Mouse (Mus musculus): ENCODE measurements around the gene Samd4.

Gene Samd4

GRCm38 (mm10) chr14:47053101-47053500 lies 170.4 kb downstream of the Samd4 start:
- in situ Hi-C loops (cut with MboI; ENCODE audit: low sequenced_read_pairs): no loop called here

GRCm38 (mm10) chr14:47053824-47054223 lies 171.2 kb downstream of the Samd4 start:
- in situ Hi-C loops (cut with MboI; ENCODE audit: low sequenced_read_pairs): no loop called here

DNA sequence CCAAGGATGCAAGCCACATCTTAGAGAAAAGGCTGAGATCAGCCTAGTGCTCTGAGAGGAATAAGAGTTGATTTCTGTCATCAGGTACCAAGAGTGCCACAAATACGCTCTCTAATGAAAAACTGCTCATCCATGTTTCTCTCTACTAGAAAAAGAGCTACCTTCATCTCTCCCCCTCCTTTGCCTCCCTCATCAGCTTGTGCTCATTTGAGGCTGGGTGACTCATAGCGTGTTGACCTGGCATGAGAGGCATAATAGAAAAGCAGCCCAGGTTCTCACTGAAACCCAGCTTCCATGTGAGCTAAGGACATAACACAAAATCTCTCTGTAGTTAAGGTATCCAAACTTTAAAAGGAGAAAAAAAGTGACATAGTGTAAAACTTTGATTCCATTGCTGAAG lies 176.3 kb downstream of the Samd4 start:
- in situ Hi-C loops (cut with MboI; ENCODE audit: low sequenced_read_pairs): no loop called here

DNA sequence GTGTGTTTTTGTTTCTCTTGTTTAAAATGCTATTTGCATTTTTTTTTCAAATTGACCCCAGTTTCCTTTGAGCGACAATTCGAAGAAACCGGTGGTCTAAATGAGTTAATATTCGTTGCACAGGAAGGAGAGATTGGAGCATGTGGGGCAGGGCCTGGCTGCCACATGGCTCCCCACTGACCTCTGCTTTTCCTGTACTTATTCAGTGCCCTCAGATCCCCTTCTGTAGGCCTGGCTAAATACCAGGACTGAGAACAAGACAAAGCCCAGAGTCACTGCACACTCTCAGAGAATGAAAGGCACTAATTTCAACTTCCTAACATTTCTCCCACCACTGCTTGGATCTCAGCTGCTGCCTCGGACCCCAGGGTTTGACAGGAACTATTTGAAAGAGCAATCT lies 182.4 kb downstream of the Samd4 start:
- in situ Hi-C loops (cut with MboI; ENCODE audit: low sequenced_read_pairs): no loop called here

DNA sequence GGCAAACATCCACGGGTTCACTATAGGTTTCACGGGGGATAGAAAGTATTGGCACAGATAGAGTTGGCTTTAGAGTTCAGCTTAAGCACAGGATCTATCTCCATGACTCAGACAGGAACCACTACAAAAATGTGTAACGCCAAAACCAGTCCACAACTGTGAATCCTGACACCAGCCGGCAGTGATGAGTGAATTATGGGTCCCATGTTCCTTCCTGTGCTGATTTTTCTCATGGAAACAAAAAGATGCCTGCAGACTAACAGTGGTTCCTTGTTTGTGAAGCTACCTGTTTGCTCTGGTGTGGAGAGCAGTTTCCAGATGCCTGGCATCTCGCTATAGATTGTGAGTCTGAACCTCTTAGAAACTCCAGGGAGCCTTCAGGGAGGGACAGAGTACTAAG lies 184.2 kb downstream of the Samd4 start:
- in situ Hi-C loops (cut with MboI; ENCODE audit: low sequenced_read_pairs): no loop called here

DNA sequence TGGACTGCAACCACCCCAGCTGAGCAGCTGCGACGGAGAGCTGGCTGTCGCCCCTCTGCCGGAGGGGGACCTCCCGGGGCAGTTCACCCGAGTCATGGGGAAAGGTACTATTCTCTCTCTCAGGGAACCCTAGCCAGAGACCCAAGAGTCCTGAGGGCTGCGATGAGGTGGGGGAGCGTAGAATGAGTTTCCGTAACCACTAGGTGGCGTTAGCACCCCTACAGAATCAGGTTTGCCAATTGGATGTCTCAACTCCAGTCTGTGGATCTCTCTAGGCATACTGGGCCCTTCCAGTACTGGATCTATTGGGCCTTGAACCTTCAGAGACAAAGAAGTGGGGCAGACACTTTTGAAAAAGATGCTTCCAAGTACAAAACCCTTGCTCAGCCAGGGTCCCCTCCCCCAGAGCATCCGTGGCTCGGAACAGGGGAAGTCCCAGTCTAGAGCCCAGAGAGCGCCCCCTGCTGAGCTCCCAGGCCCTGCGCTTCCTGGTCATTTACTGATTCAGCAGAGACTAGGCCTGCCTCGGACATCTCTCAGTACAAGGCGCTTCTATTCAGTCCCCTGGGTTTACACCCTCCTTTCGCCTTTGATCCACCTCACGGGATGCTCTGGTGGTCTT lies 191.5 kb downstream of the Samd4 start:
- in situ Hi-C loops (cut with MboI; ENCODE audit: low sequenced_read_pairs): no loop called here

DNA sequence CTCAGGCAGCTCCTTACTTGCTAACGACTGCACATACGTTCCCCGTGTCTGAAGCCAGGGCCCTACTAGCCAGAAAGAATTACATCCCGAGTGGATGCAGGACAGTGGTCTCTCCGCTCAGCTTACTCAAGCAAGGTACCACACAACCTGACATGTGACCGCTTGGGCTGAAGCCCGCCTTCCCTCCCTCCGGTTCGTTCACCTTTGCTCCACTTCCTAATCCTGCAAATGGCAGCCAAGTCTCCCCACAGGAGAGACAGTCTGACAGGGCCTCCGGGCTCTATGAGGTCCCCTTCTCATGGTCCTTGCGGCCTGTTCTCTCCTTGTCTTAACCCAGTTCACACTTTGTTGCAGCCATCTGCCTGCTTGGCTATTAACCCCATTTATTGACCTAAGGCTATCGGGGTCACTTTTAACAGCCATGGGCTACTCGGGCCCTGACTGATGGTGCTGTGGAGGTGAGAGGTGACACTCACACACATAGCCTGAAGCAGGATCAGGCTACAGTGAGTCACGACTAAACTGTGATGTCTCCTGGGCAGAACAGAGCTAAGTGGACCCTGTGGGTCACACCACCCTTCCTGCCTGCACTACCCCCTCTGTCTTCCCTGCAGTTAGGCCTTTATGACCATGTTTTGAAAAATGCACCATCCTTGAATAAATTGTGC lies 192.5 kb downstream of the Samd4 start:
- in situ Hi-C loops (cut with MboI; ENCODE audit: low sequenced_read_pairs): no loop called here

GRCm38 (mm10) chr14:47075856-47076255 lies 193.2 kb downstream of the Samd4 start:
- in situ Hi-C loops (cut with MboI; ENCODE audit: low sequenced_read_pairs): no loop called here

DNA sequence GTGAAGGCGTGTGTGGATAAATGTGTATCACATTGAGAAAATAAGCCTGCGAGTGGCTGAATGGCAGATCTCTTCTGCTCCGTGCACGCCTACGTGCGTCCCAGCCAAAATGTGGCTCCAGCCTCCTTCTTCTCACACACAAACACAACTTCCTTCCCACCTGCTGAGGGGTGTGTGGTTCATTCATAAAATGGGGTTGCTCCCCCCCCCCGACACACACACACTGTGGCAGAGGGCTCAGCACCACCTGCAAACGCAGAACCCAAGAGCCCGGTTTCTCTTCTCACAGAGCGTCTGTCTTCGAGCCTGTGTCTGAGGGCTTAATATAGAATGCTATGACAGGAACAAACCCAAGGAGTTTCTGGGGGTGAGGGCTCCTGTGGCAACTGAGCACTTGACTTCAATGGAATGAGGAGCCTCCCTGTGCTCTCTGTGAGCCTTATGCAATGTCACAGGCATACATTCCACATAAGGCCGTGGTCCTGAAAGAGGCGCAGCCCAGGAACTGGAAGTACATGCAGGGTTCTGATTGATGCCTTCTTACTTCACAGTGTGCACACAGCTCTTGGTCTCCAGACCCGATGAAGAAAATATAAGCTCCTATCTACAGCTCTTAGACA lies 194.4 kb downstream of the Samd4 start:
- in situ Hi-C loops (cut with MboI; ENCODE audit: low sequenced_read_pairs): no loop called here

DNA sequence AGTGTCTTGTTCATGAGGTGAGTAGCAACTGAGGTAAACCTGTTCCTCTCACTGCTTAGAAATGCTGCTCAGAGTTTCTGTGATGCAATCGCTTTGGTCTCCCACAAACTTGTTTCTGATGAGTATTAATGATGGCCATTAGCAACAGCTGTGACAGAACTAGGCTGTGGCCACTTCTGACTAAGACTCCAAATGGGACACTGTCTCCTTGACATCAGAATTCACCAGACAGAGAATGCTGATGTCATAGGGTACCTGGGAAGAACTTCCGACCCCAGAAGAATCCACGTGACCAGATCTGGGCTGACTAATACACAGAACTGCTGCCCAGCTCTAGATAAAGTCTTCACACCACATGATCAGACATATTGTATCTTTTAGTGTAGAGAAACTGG lies 194.9 kb downstream of the Samd4 start:
- in situ Hi-C loops (cut with MboI; ENCODE audit: low sequenced_read_pairs): no loop called here

DNA sequence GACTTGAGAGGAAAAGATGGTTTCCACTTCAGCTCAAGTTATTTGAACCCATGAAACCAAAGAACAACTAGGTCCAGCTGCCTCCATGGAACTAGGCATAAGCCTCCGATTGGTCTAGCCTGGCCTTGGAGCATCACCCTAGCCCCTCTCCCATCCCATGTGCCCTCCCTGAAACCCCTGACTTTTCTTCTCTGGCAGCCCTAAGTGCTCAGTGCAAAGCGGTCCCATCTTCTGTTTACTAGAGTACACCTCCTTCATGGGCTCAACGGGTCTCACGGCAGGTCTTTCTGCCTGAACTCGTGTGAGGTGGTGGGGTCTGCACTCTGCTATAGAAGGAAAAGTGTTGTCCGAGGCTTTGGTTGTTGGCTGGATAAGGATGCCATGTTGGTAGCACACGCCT lies 197.3 kb downstream of the Samd4 start:
- in situ Hi-C loops (cut with MboI; ENCODE audit: low sequenced_read_pairs): no loop called here

- in situ Hi-C loops (cut with MboI; ENCODE audit: low sequenced_read_pairs): no loop called here
Observed at GRCm38 (mm10) chr14:47083311-47083710, 200.7 kb downstream of the Samd4 start.

DNA sequence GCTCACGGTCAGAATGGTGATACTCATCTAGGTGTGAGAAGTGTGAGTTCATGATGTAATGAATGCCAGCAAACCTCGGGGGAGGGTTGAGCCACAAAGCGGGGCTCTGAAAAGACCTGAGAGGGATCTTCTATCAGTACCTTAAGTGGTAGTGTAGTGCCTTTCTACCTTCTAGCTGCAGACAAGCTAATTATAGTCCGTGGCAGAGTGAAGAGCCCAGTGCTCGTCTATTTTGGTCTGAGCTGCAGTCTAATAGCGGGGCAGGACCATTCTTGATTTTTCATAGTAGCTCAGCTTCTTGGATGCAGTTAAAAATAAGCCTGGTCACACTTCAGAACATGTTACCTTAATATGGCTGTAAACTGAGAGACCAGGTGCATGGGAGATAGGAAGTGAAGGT lies 201.2 kb downstream of the Samd4 start:
- in situ Hi-C loops (cut with MboI; ENCODE audit: low sequenced_read_pairs): no loop called here

GRCm38 (mm10) chr14:47084686-47085085 lies 202.0 kb downstream of the Samd4 start:
- in situ Hi-C loops (cut with MboI; ENCODE audit: low sequenced_read_pairs): no loop called here

- in situ Hi-C loops (cut with MboI; ENCODE audit: low sequenced_read_pairs): no loop called here
Observed at GRCm38 (mm10) chr14:47086123-47086522, 203.5 kb downstream of the Samd4 start.

DNA sequence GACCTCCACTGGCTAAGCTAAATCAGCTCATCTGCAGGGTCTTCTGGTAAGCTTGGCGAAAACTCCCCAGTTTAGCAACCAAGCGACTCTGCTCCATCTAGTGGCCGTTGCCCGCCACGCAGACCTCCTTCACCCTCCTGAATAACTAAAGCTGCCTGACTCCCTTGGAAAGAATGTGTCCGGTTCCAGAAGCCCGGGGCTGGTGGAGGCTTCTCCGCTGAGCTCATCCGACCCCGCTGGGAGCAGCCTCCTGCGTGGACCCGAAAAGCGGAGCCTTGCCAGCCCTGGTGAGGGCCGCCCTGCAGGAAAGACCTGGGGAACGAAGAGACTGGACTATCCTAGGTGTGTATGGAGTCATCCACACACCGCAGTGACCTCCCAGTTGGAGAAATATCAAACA lies 204.1 kb downstream of the Samd4 start:
- in situ Hi-C loops (cut with MboI; ENCODE audit: low sequenced_read_pairs): no loop called here

DNA sequence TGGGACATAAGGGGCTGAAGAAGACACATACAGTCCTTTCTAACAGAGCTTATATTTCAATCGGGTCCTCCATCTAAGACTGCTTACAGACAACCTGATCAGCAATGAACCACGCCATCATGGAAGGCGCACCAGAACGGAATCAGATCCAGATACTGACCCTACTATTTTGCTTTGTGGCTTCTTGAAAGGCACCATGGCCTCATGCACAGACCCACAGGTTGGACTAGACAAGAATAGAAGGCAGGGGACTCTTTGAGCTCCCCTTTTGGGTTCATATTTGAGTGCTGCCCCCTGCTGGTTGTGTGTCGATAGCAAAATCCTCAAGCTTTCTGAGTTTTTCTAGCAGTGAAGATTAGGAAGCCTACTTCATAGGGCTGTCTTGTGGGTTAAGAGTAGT lies 204.5 kb downstream of the Samd4 start:
- in situ Hi-C loops (cut with MboI; ENCODE audit: low sequenced_read_pairs): no loop called here

- in situ Hi-C loops (cut with MboI; ENCODE audit: low sequenced_read_pairs): no loop called here
Observed at GRCm38 (mm10) chr14:47087669-47088250, 205.1 kb downstream of the Samd4 start.

DNA sequence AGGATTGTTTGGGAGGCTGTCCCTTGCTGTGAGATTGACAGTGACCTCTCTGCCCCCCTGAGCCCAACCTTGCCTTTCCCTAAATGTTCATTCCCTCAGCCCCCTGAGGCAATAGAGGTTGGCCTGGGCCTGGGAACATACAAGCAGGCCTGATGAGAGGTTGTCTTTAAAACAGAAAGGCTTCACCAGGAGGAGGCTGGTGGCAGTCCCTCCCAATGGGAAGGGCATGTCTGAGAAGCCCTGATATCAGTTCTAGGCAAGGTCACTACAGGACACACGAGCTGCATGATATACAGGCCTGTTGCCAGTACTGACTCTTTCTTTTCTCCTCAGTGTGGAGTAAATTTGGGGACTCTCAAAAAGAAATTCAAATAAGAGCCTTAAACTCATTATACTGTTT lies 205.7 kb downstream of the Samd4 start:
- in situ Hi-C loops (cut with MboI; ENCODE audit: low sequenced_read_pairs): no loop called here

GRCm38 (mm10) chr14:47089153-47089552 lies 206.5 kb downstream of the Samd4 start:
- in situ Hi-C loops (cut with MboI; ENCODE audit: low sequenced_read_pairs): no loop called here

DNA sequence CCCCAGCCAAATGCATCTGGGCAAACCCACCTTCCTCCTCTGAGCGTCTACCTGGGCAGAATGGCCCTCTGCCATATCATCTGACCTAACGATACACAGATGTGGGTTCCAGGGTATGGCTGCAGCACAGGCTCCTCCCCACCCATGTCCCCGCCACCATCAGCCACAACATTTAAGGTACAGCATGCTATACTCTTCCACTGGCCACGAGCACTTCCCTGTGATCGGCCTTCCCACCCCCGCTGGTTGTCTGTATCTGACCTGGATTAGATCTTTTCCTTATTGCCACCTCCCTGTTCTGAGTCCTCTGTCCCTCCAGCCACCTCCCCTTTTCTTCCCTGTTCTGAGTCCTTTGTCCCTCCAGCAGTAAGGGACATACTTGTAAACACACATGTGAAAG lies 209.3 kb downstream of the Samd4 start:
- in situ Hi-C loops (cut with MboI; ENCODE audit: low sequenced_read_pairs): loop anchor here (5.0 to 10.0 kb wide), 2 partner anchors 163 to 205 kb away; no protein-coding TSS in a partner anchor

GRCm38 (mm10) chr14:47093355-47093792 lies 210.7 kb downstream of the Samd4 start:
- in situ Hi-C loops (cut with MboI; ENCODE audit: low sequenced_read_pairs): loop anchor here (5.0 to 10.0 kb wide), 2 partner anchors 161 to 206 kb away; no protein-coding TSS in a partner anchor
